In genomic region chr8:78741496-78741895, GRCm38 (mm10) we compare ENCODE assay signal across 9 mouse cellular contexts.
DNase-seq lines count a peak whose midpoint lies in the region; ATAC-seq and TF ChIP-seq lines count a peak whose summit lies in the region.
"Had no signal": no experiment of that assay in that cellular context is flagged by ENCODE, and none has a peak within 500 bp of the region (broad histone marks: within the 10 kb centered on the region; RNA-seq: fewer than 3 reads in every experiment).

No protein-coding gene starts in this region.

- TF ChIP-seq POLR2A in MEL (IDR thresholded peaks at IDR 0.05; ENCODE audit: control insufficient read depth in 1 of 2, insufficient read depth in 1 of 2, low read depth in 1 of 2, low read length in 2 of 2, poor library complexity in 1 of 2), result no peak

- no peak; a peak in 1 of 6 replicates for TF ChIP-seq CTCF in MEL (IDR thresholded peaks at IDR 0.05 in 2 of 3, conservative IDR thresholded peaks at IDR 0.05 in 1 of 3; ENCODE audit: control insufficient read depth in 1 of 3, insufficient read depth in 1 of 3, low read depth in 2 of 3, low read length in 3 of 3, poor library complexity in 1 of 3, severe bottlenecking in 1 of 3)

- H3K4me2 ChIP-seq in heart, embryonic 11.5 days, result no peak overlapping the region
- H3K4me2 ChIP-seq in limb, embryonic 13.5 days (replicated peaks), result peak overlapping the region; percentile 34; the same call in 1 of the 2 replicates

- H3K79me2 ChIP-seq in MEL (ENCODE audit: control insufficient read depth, insufficient read depth, low read length, poor library complexity), result no peaks in the 10 kb centered on the region

- peaks cover 0 to 2% of the 10 kb centered on the region in 2 experiments; a peak in 1 of 4 replicates for H3K4me1 ChIP-seq in MEL (ENCODE audit: control insufficient read depth in 1 of 2, insufficient read depth in 2 of 2, low read length in 2 of 2)
- peaks cover 15% of the 10 kb centered on the region for H3K4me1 ChIP-seq in heart, embryonic 11.5 days (ENCODE audit: control insufficient read depth, insufficient read depth, low read length)
- peaks cover 44% of the 10 kb centered on the region for H3K4me1 ChIP-seq in limb, embryonic 13.5 days

- peak; percentile 94 for DNase-seq in heart, adult 11 months
- DNase-seq in heart, postnatal 25 days (ENCODE audit: low spot score), result no peak
- peak; percentile 19 for DNase-seq in MEL (ENCODE audit: low read depth, low spot score)
- DNase-seq in frontal cortex, postnatal 36 days (ENCODE audit: low spot score in 2 of 2), result no peak
- DNase-seq in thymus, postnatal 36 days, result no peak
- no peak for DNase-seq in thymus, postnatal 4 days
- DNase-seq: cerebellum, adult 11 months had no signal

- H3K36me3 ChIP-seq in MEL (ENCODE audit: control insufficient read depth in 1 of 2, insufficient read depth in 2 of 2, low read length in 2 of 2), result no peaks in the 10 kb centered on the region
- H3K36me3 ChIP-seq in heart, embryonic 11.5 days (ENCODE audit: control insufficient read depth, insufficient read depth, low read length), result no peaks in the 10 kb centered on the region
- H3K36me3 ChIP-seq in limb, embryonic 13.5 days, result no peaks in the 10 kb centered on the region

- H3K4me3 ChIP-seq in MEL (ENCODE audit: control insufficient read depth in 1 of 2, insufficient read depth in 1 of 2, low read depth in 2 of 2, low read length in 2 of 2), result peak overlapping the region; percentile 41 to 48
- no peak overlapping the region for H3K4me3 ChIP-seq in heart, embryonic 11.5 days (ENCODE audit: low read depth, low read length)
- no peak overlapping the region for H3K4me3 ChIP-seq in limb, embryonic 13.5 days

- ATAC-seq in heart, embryonic 11.5 days (replicated peaks; ENCODE audit: insufficient number of reproducible peaks, low FRiP score, low TSS enrichment), result no peak
- ATAC-seq in limb, embryonic 13.5 days (ENCODE audit: low FRiP score, low read depth), result no peak

- H3K9ac ChIP-seq in MEL (ENCODE audit: control insufficient read depth, low read depth, low read length, poor library complexity, severe bottlenecking), result peak overlapping the region; percentile 21
- H3K9ac ChIP-seq in heart, embryonic 11.5 days (ENCODE audit: low read depth, low read length), result peak overlapping the region; percentile 43; the same call in 1 of the 2 replicates
- H3K9ac ChIP-seq in limb, embryonic 13.5 days, result no peak overlapping the region

- no peaks in the 10 kb centered on the region for H3K27me3 ChIP-seq in MEL (ENCODE audit: control insufficient read depth in 1 of 2, insufficient read depth in 2 of 2, low read length in 2 of 2)
- H3K27me3 ChIP-seq in heart, embryonic 11.5 days (ENCODE audit: control insufficient read depth, insufficient read depth, low read length), result no peaks in the 10 kb centered on the region
- no peaks in the 10 kb centered on the region for H3K27me3 ChIP-seq in limb, embryonic 13.5 days

- no peaks in the 10 kb centered on the region for H3K9me3 ChIP-seq in MEL (replicated peaks; ENCODE audit: insufficient read depth, low read length)
- H3K9me3 ChIP-seq in heart, embryonic 11.5 days (replicated peaks; ENCODE audit: control insufficient read depth, low read length), result no peaks in the 10 kb centered on the region
- no peaks in the 10 kb centered on the region for H3K9me3 ChIP-seq in limb, embryonic 13.5 days

- 51% methylated on average over 3 of the region's 3 CpGs for WGBS in heart, embryonic 11.5 days (ENCODE audit: insufficient replicate concordance)
- 68% methylated on average over 3 of the region's 3 CpGs for WGBS in limb, embryonic 13.5 days

- no peak for TF ChIP-seq EP300 in MEL (IDR thresholded peaks at IDR 0.05; ENCODE audit: low read depth in 1 of 2, low read length in 2 of 2)

- no peak for TF ChIP-seq RAD21 in MEL (IDR thresholded peaks at IDR 0.05; ENCODE audit: low read depth, low read length)

- intact Hi-C loops in heart, postnatal 25 days (cut with DNase I), result loop anchor here (5.0 kb wide), 2 partner anchors 89 to 504 kb away; no protein-coding TSS in a partner anchor

- no peak overlapping the region for H3K27ac ChIP-seq in MEL (ENCODE audit: control insufficient read depth, low read depth, low read length)
- H3K27ac ChIP-seq in heart, embryonic 11.5 days (ENCODE audit: low read depth, low read length), result peak overlapping the region; percentile 93
- peak overlapping the region; percentile 93 for H3K27ac ChIP-seq in limb, embryonic 13.5 days

TF ChIP-seq in MEL, 35 proteins besides CTCF, POLR2A, EP300 and RAD21:
- no peak for TF ChIP-seq POLR2AphosphoS2 (IDR thresholded peaks at IDR 0.05; ENCODE audit: low read length)
- no peak for TF ChIP-seq MAFK (IDR thresholded peaks at IDR 0.05; ENCODE audit: borderline replicate concordance, low read depth, low read length)
- TF ChIP-seq NRF1 (IDR thresholded peaks at IDR 0.05; ENCODE audit: insufficient read depth, low read depth, low read length, poor library complexity, severe bottlenecking), result no peak
- no peak for TF ChIP-seq SMC3 (IDR thresholded peaks at IDR 0.05; ENCODE audit: low read depth, low read length)
- no peak for TF ChIP-seq TBP (IDR thresholded peaks at IDR 0.05; ENCODE audit: low read depth, low read length)
- no peak for TF ChIP-seq MYB (IDR thresholded peaks at IDR 0.05; ENCODE audit: low read depth, low read length)
- no peak for TF ChIP-seq GABPA (IDR thresholded peaks at IDR 0.05; ENCODE audit: low read depth, low read length)
- TF ChIP-seq MXI1 (IDR thresholded peaks at IDR 0.05; ENCODE audit: low read depth, low read length), result no peak
- TF ChIP-seq NELFE (IDR thresholded peaks at IDR 0.05; ENCODE audit: low read depth, low read length), result no peak
- TF ChIP-seq SIN3A (IDR thresholded peaks at IDR 0.05; ENCODE audit: low read length), result no peak
- no peak for TF ChIP-seq HCFC1 (IDR thresholded peaks at IDR 0.05; ENCODE audit: low read depth, low read length)
- no peak for TF ChIP-seq ZNF384 (IDR thresholded peaks at IDR 0.05; ENCODE audit: low read depth, low read length)
- TF ChIP-seq MAX (IDR thresholded peaks at IDR 0.05; ENCODE audit: low read length), result no peak
- TF ChIP-seq TAL1 (IDR thresholded peaks at IDR 0.05; ENCODE audit: low read length), result no peak
- TF ChIP-seq CHD1 (IDR thresholded peaks at IDR 0.05; ENCODE audit: low read depth, low read length), result no peak
- no peak for TF ChIP-seq ZKSCAN1 (IDR thresholded peaks at IDR 0.05; ENCODE audit: low read depth, low read length)
- no peak for TF ChIP-seq E2F4 (IDR thresholded peaks at IDR 0.05; ENCODE audit: borderline replicate concordance, low read depth, low read length)
- TF ChIP-seq POLR2AphosphoS5 (IDR thresholded peaks at IDR 0.05; ENCODE audit: borderline replicate concordance, low read depth, low read length), result no peak

Comparison
In these comparisons a context has a peak if more than half of its experiments do, and no peak if none do; other contexts are left out.
1. DNase-seq: peak in heart, adult 11 months (single experiment) and MEL (single experiment); none in heart, postnatal 25 days (single experiment), frontal cortex, postnatal 36 days (0 of 2), thymus, postnatal 36 days (0 of 2) and thymus, postnatal 4 days (single experiment).
2. H3K4me3 ChIP-seq: peak in MEL (2 of 2); none in heart, embryonic 11.5 days (single experiment) and limb, embryonic 13.5 days (single experiment).